Mouse (Mus musculus) cerebellum, adult 8-10 months (tissue): ENCODE data around the gene Gcnt7.

Experiments
- DNase-seq: peaks from one replicate; pipeline ENCODE4 v3.0.0; 2022

Gene Gcnt7

DNA sequence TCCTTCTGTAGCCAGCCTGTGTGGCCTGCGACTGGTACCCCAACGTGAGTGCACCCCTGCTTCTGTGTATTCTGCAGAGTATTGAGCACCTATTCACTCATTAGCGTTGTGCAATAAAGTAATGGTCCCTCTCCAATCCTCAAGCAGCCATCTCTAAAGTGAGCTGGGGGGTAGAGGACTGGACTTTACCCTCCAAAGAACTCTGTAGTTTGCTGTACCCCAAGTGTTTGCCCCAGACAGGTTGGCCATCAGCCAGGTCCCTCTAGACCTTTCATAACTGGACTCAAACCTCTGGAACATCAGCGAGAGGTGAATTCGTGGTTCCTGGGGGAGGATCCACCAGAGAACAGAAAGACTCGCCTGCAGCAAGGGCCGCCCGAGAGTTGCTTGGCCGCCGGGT is 5.9 kb downstream of the Gcnt7 start:
- DNase-seq: no peak

DNA sequence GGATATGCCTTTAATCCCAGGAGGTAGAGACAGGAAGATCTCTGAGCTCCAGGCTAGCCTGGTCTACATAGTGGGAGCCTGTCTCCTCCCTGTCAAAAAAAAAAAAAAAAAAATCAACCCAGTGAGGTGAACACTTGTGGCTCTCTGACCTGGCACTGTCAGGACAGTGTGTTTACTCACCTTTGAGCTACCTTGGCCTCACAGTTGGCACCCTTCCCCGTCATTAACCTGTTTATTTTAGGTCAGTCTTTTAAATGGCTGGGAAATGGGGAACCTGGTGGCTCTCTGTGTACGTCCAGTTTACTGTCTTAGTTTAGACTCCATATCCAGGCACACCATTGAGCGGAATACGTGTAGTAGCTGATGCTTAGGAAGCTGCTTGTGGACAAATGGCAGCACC is 6.4 kb downstream of the Gcnt7 start:
- no peak for DNase-seq

DNA sequence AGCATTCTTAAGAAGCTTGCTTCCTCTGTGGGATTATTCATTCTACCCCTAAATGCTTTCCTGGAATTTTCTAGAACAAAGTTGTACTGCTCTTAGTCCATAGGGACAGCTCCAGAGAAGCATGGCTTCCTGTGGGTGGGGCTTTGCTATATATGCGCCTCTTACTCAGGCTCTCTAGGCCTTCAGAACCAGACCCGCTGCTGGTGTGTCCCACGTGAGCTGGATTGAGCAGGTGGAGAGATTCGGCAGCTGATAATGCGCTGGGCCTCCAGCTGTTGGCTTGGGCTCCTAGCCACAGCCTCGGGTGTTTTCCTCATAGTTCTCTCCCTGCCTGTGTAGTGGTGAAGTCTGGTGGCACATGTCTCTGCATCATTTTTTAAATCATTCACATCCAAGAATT is 7.8 kb downstream of the Gcnt7 start:
- DNase-seq: no peak

DNA sequence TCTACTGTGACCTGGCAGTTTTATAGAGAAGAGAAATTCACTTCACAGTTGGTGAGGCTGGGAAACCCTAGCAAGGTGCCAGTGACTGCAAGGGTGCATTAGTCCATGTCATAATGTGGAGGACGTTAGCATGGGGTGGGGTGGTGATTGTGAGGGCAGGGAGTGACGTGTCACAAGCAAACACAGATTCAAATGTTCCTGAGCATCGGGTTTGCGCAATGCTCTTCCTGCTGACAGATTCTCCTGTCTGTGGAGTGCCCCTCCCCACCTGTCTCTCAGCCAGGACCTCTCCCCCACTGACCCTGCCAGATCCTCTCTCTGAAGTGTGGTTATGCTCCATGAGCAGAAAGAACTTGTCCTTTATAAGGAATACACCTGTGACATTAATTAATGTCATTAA is 10.1 kb downstream of the Gcnt7 start:
- no peak for DNase-seq

DNA sequence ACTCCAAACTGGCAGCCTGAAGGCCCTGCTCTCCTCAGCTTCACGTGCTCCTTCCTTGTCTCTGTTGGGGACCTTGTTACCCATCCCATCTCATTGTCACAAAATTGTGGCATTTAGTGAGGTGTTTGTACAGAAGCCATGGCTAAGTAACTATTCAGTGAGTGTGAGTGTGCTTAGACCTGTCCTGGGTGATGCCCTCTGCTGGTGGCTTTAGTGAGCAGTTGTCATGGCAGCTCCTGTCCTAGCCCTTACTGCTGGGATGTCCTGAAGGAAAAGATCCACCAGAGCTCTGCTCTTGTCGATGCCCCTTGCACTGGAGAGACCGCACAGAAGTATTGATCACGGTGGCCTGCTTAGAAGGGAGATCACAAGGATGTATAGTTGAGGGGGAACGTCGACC is 11.1 kb downstream of the Gcnt7 start:
- DNase-seq: no peak

DNA sequence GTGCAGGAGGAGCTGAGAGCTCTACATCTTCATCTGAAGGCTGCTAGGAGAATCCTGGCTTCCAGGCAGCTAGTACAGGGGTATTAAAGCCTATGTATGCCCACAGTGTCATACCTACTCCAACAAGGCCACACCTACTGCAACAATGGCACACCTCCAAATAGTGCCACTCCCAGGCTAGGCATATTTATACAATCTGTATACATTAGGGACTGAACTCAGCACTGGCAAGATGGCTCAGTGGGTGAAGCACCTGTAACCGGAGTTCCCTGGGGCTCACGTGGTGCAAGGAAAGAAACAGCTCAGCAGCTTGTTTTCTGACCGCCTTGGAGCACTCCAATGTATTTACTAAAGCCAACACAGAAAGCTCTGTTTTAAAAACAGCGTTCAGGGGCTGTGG is 12.8 kb downstream of the Gcnt7 start:
- DNase-seq: no peak

DNA sequence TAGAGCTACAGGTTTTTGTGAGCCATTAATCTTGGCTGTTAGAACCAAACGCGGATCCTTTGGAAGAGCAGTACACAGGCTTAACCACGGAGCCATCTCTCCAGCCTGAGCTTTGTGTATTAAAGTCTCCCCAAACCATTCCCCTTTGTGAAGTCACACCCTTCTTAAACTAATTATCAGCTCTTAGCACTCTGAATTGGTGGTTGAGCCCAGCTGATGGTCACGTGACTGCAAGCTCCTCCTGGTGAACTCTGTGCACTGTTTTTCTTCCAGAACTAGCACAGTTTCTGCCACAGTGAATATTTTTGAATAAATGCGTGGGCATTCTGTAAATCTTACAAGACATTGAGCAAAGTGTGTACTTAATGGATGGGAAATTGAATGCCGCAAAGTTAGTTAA is 17.2 kb downstream of the Gcnt7 start:
- no peak for DNase-seq

DNA sequence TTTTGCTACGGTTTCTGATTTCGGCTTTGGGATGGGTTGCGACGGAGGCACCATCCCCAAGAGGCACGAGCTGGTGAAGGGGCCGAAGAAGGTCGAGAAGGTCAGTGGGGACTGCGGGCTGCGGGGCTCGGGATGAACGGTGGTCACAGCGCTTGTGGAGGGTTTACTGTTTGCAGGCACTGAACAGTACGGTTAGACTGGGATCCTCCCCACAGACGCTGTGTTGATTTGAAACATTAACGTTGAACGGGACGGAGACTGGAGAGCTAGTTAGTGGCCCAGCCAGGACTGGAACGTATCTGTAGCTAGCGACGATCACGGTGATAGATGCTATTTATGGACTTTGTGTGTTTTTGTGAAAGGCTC is 17.8 kb downstream of the Gcnt7 start:
- DNase-seq: no peak

DNA sequence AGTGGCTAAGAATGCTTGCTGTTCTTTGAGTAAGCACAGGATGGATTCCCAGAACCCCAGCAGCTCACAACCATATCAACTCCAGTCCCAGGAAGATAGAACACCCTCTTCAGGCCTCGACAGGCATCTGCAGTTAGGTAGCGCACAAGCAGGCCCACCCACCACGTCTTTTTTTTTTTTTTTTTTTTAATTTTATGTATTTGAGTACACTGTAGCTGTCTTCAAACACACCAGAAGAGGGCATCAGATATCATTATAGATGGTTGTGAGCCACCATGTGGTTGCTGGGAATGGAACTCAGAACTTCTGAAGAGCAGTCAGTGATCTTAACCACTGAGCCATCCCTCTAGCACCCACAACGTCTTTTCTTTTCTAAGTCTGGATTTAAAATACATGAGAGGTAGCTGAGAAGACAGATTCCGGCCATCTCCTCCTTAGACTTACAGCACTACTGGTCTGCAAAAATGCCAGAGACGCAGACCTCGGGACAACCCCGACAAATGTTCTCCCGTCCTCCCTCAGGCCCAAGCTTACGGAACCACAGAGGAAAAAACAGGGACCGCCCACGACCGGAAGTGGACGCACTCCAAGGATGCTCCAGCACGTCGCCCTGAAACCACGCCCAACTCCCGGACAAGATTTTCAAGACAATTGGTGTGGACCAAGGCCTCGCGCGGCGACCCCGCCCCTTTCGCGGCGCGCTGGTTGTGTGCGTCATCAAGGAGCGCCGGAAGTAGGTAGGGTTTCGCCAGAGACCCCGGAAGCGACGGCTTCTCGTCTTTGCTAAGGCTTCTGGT is 18.4 kb downstream of the Gcnt7 start, which contains the start of gene Rtf2:
Rtf2 (plus strand) TSS at position 714 of the 797 bp plus-strand sequence.
- peak; percentile 99 for DNase-seq

DNA sequence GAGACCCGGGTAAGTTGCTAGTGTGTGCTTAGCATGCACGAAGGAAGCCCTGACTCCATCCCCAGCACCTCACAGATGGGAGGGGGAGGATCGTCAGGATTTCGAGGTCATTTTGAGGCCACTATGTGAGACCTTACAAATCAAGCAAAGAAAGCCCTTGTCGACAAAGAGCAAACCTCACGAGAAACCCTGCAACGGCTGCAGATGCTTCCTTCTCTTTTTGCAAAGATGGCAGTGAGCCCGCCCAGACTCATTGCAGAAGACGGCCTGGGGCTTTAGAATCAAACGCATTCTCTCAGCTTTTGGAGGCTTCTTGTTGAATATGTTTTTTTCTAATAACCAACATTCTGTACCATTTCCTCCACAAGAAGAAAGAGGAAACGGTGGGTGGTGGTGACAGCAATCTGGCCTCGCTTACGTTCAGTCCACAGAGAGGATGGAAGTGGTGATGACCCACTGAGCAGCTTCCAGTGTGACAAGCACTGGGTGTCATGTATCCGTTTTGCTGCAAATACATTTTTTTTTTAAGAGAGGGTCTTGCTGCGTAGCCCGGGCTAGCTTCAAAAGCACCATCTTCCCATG is 20.9 kb downstream of the Gcnt7 start:
- DNase-seq: no peak

DNA sequence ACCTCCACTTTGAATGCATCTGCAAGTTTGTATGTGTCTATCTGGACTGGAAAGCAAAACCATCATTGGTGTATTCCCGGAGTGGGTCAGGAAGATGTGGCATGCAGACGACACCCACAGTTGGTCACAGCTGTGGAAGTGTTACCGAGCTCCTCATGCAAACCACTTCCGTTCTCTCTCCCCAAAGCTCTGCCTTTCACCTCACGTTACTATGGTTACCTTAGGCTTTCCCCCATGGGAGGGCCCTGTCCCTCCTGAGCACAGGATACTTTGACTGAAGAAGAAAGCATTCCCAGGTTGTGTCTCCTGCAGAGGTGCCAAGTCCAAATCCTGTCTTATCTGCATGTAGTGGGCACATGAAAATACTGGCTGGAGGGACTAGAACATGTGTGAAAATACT is 24.6 kb downstream of the Gcnt7 start:
- no peak for DNase-seq

DNA sequence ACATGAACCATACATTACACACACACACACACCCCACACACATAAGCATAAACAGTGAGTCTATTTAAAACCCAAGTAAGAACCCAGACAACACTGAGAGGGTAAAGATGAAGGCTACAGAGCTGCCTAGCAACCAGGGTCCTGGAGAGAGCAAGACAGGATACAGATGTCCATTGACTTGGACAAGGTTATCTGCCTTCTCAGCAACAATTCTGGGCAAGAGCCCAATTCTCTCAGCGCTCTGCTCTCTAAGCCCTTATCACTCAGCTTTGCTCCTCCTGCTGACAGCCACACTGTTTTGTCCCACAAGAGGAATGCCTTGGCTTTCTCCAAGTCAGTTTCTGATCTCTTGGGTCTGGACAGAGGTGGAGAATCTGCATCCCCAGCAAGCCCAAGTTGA is 27.8 kb downstream of the Gcnt7 start:
- no peak for DNase-seq

DNA sequence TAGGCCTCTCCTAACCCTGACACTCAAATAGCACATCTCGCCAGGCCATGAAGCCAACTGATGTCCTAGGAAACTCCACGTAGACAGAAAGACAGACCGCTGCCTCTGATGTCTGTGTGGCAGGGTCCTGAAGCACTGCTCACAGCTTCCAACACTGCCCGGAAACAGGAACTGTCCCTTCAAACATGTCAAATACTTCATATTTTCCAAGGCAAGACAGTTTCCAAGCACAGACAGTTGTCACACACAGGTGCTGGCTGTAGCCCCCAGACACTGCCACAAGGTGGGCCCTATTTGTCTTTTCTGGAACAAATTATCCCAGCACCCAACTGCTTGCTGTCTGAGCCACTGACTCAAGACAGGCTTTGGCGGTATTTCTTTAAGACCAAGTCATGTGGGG is 40.2 kb downstream of the Gcnt7 start:
- DNase-seq: no peak

DNA sequence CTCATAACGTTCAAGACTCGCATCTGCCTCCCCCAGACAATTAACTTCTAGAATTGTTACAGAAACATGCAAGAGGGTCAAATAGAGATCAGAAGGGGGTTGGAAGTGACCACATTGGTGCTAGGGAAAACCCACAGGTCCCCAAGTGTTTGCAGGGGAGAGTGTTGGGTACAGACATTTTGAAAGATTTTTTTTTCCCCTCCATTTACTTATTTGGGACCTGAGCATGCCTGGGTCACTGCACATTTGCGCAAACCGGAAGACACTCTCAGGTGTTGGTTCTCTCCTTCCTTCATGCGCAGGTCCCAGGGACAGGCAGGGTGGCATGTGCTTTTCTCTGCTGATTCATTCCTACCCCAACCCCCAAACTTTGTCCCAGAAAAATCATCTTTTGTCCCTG is 41.5 kb downstream of the Gcnt7 start:
- no peak for DNase-seq

DNA sequence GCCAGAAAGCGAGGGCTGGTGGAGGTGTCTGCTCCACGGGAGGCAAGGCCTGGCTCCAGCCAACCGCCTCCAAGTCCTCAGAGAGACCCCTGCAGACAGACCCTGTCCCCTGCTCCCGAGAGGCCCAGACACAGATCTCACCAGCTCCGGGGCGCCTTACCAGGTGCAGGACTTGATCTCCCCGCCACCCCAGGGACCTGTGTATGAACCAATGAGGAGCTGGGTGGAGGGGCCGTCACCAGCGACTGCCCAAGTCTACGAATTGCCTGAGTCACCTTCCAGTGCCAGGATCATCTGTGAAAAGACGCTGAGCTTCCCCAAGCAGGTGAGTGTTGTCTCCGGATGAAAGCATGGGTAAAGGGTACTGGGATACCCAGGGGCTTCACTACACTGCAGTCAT is 42.2 kb downstream of the Gcnt7 start:
- DNase-seq: no peak

DNA sequence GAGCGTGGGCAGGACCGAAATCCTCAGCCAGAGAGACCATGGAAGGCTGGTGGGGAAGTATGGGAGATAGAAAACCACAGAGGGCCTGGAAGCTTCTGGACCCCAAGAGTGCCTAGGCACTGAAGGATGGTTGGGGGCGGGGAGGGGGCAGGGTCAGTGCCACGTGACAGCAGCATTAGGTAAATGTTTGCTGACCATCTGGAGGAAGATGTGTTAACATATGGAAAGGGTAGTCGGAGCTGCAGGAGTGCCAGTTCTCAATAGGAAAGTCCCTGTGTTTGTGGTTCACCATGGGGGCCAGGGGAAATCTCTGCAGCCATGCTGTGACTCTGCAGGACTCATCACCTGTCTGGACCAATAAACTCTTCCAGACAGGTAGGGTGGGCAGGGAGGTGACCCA is 44.5 kb downstream of the Gcnt7 start:
- DNase-seq: no peak

DNA sequence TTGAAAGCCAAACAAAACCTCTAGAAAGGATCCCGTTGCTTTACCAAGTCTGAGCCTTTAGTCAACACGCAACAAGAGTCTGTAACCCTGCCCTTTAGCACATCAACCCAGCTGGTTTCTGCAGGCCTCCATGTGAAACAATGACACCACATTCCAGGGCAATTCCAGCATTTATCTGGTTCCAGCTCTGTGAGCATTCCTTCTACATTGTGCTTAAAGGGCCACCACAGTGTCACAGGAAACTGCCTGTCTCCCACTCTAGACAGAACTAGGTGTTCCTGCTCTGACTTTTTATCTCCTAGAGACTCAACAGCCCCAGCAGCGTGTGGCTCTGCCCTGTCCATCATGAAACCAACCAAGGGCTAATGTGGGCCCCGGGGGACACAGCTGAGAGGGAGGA is 45.1 kb downstream of the Gcnt7 start:
- DNase-seq: no peak

DNA sequence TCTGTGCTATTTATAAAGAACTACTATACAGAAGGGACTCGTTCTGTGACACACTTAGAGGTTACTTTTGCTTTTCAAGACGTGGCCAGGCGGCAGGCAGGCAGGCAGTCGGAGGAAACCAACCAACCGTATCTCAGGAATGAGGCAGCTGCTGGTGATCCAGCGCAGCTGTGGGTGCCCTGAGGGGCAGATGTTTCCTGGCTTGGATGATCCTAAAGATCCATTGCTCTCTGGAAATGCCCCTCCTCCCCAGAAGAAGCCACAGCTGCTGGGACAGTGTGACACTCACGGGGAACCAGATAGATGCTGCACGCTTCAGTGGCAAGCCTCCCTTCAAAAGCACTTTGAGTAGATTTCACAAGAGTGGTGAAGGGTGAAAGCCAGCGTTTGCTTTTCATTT is 45.9 kb downstream of the Gcnt7 start:
- no peak for DNase-seq

DNA sequence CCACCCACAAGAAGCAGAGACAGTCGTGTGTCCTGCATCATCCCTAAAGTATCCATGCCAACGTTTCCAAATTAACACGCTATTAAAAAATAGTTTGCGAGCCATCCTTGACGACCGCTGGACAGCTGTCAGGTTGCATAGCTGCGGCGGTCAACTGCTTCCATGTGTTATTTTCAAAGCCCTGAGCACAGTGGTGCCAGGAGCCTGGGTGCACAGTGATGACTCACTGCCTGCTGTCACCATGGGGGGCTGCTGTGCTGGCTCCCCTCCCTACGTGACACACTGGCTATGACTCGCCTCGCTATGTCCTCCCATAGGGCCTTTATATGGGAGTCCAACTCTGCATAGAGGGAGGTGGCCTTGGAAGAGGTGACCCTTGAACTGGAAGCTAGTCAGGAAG is 47.3 kb downstream of the Gcnt7 start:
- no peak for DNase-seq

DNA sequence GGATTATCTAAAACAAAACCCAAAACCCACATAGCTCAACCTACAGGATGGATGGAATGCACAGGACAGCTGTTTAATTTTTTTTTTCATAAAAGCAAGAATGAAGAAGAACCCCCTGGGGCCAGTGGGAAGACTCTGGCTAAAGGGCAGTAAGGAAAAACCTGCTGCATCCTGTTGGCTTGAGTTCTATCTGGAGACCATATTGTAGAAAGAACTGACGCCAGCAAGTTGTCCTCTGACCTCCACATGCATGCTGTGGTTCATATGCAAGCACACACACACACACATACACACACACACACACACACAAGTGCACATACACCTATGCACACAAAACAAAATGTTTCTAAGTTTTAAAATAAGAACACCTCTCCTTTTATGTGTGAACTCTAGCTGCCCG is 47.7 kb downstream of the Gcnt7 start:
- DNase-seq: no peak

DNA sequence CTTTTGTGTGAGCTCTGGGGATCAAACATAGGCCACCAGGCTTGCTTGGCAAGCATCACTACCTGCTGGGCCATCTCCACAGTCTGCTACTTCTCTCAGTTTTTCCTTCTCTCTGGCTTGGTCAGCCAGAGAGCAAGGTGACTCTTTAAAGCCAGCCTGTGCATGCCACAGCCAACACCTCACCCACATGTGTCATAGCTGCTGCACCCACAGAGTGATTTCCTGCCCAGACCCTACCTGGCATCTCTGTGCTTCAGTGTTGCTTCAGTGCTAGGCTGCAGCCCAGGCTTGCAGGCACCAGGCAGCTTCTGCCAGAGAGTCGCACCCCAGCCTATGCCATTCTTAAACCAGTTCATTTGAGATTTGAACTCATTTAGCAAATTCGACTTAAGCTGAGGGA is 50.9 kb downstream of the Gcnt7 start:
- DNase-seq: no peak

DNA sequence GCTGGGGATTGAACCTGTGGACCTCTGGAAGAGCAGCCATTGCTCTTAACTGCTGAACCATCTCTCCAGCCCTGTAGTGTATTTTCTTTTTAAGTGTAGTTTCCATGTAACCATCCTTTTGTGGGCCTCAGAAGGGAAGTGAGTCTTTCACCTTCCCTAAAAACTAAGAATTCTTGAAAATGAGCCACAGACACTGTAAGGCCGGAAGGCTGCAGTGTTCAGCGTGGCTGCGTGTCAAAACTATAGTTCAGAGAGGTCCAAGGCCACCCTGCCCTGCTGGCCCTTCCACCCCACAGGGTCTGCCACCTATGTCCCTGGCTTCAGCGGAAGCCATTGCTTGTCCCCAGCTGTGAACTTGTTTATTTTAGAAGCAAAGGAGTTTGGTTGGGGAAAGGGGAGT is 52.2 kb downstream of the Gcnt7 start:
- no peak for DNase-seq

DNA sequence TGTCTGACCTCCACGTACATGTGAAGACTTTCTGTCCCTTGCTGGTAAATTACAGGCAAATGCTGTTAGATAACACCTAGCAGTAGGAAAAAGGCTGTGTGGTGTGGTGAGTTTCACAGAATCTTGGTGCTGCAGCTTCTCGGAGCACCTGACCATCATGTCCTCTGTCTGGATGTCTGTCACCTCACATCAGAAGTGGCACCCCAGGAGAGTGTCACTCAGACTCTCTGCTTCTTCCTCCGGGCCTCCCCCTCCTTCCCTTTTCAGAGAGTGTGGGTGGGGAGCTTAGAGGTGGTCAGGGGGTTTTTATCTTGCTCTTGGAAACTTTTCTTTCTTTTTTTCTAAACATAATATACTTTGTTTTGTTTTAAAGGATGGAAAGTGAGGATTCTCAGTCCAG is 53.4 kb downstream of the Gcnt7 start:
- DNase-seq: no peak

DNA sequence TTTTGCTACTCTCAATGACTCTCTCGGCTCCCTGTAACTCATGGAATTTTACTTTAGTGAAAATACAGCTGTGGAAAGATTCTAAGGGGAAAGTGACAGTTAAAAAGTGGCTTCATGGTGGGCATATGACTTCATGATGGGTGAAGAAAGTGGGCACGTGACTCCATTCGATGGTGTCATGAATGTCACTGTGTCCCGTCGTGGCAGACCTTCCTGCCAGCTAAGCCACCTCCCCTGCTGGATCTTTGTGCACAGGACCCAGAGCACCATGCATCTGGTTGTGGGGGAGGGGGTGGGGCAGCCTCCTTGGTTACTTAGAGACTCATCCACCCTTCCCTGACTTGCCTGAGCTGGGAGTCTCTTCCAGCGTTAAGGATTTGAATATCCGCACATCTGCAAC is 54.2 kb downstream of the Gcnt7 start:
- no peak for DNase-seq
